Mouse (Mus musculus) left cerebral cortex, adult 11 months (tissue): ENCODE data around the gene Fgfr2.

ENCODE experiments used
- DNase-seq: peaks from one replicate; pipeline ENCODE4 v3.0.0; 2022; ENCODE audit warnings: low spot score

Fgfr2 gene

GRCm38 (mm10) chr7:131551471-131551870 is 1571.7 kb downstream of the Fgfr2 start:
- no peak for DNase-seq

DNA sequence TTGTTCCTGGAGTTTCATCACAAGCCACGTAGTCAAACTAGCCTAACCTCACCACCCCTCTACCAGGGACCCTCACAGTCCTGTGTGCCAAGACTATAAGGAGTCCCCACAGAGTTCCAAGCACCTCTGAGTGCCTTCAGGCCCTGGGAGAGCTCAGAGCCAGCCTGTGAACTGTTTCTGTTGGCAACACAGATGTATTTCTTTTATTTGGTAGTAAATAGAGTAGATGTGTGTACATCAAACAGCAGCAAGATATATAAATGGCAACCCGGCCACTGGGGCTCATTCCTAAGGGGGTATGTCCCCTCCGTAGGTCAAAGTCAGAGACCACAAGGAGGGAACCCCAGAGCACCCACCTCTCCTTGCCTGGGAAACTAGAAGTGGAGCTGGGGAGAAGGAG is 1574.7 kb downstream of the Fgfr2 start, which contains the start of gene Hmx2:
Gene Hmx2 (plus strand): TSS at position 301 of the 400 bp plus-strand sequence.
- DNase-seq, result no peak

- DNase-seq, result no peak
These were observed 1575.7 kb downstream of the Fgfr2 start for GRCm38 (mm10) chr7:131547481-131547880.

DNA sequence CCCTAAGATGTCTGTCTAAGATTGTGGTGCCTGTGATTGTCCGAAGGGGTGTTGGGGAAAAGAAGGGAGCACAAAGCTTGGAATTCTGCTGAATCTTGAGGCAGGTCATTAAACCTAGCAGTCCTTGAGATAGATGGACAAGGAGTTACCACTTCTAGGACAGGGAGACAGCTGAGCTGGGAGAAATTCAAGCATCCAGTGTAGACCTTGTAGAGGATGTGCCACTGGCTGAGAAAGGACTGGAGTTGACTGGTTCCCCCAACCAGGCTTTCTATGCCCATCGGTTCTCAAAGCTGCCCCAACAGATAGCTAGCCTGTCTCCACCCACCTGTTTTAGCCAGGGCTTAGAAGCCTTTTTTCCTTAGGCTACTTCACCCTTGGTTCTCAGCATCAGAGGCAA is 1576.7 kb downstream of the Fgfr2 start:
- no peak for DNase-seq

- no peak for DNase-seq
These were observed 1577.3 kb downstream of the Fgfr2 start for GRCm38 (mm10) chr7:131545701-131546385.

- no peak for DNase-seq
These were observed 1578.3 kb downstream of the Fgfr2 start for GRCm38 (mm10) chr7:131544871-131545270.

- DNase-seq, result no peak
These were observed 1579.3 kb downstream of the Fgfr2 start for GRCm38 (mm10) chr7:131543623-131544481.

- no peak for DNase-seq
These were observed 1580.1 kb downstream of the Fgfr2 start for GRCm38 (mm10) chr7:131542872-131543622.

GRCm38 (mm10) chr7:131542115-131542871 is 1580.9 kb downstream of the Fgfr2 start, which contains the start of gene Hmx3:
TSS of gene Hmx3 (plus strand) at chr7:131542867.
- DNase-seq, result no peak

DNA sequence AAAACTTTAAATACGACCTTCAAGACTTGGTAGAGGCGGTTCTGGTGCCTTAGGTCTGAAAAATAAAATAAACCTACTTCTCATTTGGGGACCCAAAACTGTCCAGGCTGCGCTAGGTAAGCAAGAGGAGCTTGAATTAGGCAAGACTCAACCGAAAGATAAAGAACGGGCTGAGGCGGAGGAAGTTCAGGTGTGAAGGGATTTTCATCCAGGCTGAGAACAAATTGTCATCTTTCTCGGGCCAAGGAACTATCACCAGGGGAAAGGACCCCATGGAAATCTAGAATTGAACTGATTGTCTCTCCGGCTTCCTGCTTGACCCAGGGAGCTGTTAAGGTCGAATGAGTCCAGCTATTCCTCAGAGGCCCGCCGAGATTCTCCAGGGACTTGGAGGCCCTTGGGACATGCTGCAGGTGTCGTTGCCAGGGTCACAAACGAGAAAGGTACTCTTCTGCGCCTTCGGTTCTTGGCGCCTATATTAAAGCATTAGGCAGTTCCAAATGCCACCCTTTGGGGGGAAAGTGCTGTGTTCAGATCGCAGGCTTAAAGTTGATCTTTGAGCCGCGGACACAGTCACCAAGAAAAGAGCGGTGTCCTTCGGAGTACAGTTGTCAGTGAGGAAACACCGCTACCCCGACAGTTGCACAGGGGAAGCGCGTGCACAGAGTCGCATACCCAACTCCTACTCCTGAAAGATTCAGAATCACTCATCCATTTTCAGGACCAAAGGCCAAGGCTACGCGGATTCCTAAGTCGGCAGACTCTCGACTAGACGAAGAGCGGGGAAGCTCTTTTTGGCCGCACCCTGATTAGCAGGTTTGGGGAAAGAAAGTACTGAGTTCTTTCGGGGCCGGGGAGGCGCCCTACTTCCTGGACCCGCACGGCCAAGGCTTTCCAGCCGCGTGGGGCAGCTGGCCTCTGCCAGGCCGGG is 1581.7 kb downstream of the Fgfr2 start:
- no peak for DNase-seq

- peak; percentile 74 for DNase-seq
These were observed 1583.2 kb downstream of the Fgfr2 start for GRCm38 (mm10) chr7:131539979-131540378.

DNA sequence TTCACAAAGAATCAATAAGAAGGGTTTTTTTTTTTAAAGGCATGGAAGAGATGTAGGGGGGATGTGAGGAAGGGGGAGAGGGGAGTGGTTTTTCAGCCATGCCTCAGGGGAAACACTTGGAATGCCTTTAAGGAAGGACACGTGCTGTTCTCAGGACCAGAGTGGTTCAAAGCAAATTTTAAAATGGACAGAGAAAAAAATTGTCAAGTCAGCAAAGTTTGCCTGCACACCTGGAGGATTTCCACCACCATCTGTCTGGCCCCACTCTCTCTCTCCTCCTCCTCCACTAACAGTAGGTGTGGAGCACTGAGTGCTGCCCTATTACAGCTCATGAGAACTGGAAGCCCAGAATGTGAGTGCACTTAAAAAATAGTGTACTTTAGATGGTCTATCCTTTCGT is 1619.4 kb downstream of the Fgfr2 start:
- no peak for DNase-seq

GRCm38 (mm10) chr7:131478403-131478802 is 1644.7 kb downstream of the Fgfr2 start:
- no peak for DNase-seq

- DNase-seq, result no peak
These were observed 1646.0 kb downstream of the Fgfr2 start for GRCm38 (mm10) chr7:131477140-131477539.

DNA sequence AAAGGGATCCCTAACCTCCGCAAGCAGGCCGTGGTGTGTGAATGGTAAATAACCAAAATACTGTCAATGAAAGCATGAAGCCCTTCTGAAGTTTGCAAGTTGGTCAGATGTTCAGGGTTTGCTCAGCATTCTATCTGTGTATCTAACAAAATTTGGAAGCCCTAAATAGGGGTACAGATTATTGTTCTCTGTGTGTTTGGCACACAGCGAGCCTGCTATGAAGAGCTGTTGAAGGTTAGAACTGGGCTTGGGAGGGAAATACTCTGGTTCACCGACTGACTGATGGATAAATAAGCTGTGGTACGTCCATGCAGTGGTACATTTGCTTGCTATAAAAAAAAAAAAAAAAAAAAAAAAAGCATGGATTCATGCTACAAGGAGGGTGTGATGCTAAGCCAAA is 1651.6 kb downstream of the Fgfr2 start:
- no peak for DNase-seq

GRCm38 (mm10) chr7:131469506-131469905 is 1653.6 kb downstream of the Fgfr2 start:
- no peak for DNase-seq

GRCm38 (mm10) chr7:131467312-131467711 is 1655.8 kb downstream of the Fgfr2 start:
- DNase-seq, result no peak

DNA sequence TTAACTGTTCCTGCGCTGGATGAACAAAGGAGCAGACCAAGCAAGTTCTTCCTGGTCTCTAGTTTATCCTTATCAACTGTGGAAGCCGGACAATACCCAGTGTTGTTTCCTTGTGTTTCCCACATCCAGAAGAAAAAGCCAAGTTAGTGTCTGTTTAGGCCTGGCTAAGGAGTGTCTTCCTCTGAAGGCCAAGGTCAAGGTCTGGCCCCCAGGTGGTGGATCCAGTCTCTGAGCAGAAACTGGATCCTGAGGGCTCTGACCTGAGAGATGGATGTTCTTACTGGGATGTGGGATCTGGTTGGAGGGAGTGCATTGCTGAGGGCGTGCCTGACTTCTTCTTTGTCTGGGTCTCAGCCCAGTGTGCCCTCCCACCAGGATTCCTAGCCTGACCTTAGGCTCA is 1657.4 kb downstream of the Fgfr2 start:
- DNase-seq, result no peak

- DNase-seq, result no peak
These were observed 1658.0 kb downstream of the Fgfr2 start for GRCm38 (mm10) chr7:131465117-131465601.

DNA sequence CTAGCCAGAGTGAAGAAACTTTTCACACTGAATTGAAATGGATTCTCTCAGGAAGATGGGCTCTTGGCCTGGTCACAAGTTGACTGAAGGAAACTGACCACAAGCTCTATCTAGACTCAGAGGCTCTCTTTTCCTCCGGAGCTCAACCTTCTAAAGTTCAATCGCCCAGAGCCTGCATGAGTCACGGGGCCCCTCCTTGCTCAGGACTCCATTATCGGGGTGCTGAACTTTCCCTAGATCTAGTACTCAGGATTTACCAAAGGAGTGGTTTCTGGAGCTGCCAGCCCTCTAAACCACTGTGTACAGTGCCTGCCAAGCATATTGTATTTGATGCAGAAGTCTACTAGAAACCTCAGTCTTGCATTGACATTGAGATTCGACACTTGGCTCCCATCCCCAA is 1666.4 kb downstream of the Fgfr2 start:
- DNase-seq, result no peak
